Mouse (Mus musculus): ENCODE data around the gene Wdr35.
A peak's percentile ranks its signal among the peaks of the same experiment; 100 is the strongest.
"Not testable (repeated sequence)": the region's sequence is repeated elsewhere in the genome, so short reads cannot be mapped to it uniquely, and the experiment has no call there.

Wdr35 gene

DNA sequence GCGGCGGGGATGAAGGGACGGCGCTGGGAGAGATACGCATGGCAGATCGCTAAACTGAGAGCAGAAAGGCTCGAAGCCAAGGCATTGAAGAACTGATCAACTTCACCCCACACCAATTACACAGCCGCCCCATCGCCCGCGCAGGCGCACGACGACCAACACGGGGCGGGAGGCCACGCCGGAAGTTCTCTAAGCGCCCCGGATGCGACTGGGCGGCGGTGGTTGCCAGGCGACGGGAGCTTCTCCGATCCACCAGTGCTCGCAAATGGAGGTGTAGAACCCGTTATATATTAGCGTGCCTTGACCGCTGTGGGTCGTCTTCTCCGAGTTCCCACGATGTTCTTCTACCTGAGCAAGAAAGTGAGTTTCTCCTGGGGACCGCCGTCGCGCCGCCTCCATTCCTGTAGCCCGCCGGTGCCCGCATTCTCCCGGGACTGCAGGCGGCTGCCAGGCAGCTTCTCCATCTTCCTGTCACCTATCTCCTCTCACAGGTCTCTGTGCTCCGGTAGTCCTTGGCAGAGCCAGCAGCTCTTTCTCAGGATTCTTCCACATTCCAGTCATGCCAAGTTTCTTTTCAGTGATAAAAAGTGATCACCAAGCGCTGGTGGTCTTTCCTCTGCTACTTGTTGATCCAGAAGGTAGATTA lies at the start of gene Wdr35:
Gene Wdr35 (plus strand): TSS at position 73 of the 646 bp plus-strand sequence.
- DNase-seq (ENCODE audit: low read depth, low spot score): peak; percentile 55

DNA sequence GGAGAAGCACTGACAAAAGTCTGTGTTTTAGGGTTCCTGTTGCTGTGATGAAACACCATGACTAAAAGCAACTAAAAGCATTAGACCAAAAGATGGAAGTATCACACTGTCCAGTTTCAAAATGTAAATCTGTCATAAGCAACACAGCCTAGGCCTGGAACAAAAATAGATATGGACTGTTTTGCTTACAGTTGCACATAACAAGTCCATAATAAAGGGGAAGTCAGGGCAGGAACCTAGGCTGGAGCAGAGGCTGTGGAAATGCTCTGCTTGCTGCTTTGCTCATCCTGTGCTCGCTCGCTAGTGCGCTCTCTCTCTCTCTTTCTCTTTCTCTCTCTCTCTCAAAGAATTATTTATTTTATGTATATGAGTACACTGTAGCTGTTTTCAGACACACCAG lies 46.0 kb upstream of the Wdr35 start:
- DNase-seq (ENCODE audit: low read depth, low spot score): no peak

DNA sequence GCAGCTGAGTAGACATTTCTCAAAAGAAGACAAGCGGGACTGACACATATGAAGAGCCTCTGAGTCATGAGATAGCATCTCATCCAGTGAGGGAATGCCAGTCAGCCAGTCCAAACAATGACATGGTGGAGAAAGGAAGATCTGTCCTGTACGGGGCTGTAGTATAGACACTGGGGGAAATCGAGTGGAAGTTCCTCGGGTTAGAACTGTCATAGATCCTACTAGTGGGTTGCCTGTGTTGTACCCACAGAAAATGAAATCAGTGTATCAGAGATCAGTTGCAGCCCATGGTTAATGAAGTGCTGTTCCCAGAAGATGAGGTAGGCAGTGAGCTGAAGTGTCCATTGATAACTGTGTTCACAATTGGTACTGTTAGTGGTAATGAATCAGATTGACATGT lies 44.9 kb upstream of the Wdr35 start:
- no peak for DNase-seq (ENCODE audit: low read depth, low spot score)

DNA sequence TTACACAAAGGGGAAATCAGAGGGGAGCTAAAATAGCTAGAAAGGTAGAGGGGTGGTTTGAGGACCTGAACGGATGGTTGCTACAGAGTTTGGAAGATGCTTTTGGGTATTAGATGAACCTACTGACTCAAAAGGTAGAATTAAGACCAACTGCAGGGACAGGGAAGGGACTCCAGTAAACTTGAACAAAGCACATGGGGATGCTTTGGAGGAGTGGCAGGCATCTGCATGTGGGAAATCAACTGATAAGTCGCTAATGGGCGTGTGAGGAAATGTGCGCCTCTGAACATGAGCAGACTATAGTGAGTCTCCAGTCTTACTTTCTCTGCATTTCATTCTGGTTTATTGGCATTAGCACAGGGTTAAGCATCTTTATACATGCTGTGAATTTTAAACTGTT lies 42.6 kb upstream of the Wdr35 start:
- DNase-seq (ENCODE audit: low read depth, low spot score): no peak

DNA sequence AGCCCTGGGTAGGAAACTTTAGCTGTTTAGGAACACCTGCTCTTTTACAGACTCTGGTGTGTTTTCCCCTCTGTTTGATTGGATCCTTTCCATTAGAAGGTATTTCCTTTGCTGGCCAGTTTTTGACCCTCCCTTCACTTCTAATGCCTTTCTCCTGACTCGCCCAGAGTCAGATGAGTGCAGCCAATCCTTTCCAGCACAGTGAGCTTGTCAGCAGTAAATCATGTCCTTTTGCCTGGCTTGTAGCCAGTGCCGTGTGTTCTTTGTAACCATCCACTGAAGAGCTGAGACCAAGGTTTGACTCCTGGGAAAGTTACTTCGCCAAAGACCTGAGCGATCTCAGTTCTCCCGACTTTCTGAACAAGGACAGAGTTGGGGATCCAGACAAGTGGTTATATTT lies 38.3 kb upstream of the Wdr35 start:
- no peak for DNase-seq (ENCODE audit: low read depth, low spot score)

DNA sequence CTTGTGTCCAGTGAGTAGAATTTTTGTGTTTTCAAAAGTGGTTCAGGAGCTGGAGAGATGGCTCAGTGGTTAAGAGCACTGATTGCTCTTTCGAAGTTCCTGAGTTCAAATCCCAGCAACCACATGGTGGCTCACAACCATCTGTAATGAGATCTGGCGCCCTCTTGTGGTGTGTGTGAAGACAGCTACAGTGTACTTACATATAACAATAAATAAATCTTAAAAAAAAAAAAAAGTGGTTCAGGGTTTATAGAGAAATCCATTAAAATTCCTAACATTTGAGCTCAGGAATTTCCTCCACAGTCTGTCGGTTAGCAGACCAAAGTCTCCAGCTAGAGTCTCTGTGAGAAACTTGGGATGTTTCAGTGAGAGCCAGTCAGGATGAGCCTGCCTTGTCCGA lies 37.5 kb upstream of the Wdr35 start:
- not testable (repeated sequence) for DNase-seq (ENCODE audit: low read depth, low spot score)

DNA sequence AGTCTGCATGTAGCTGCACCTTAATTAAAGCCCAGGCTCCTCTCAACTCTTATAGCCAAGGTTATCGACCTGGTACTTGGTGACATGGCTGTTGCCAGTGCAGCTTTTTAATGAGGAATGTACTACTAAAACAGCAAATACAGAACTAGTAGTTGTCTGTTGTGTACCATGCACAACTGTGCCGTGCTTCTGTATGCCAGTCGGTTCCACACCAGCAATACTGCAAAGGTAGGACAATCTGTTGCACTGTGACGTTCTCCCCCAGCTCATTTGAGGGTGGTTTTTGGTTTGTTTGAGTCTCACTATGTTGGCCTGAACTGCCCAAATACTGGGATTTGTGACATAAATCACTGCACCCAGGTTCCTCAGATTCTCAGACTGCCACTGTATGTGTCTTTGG lies 34.2 kb upstream of the Wdr35 start:
- DNase-seq (ENCODE audit: low read depth, low spot score): no peak

DNA sequence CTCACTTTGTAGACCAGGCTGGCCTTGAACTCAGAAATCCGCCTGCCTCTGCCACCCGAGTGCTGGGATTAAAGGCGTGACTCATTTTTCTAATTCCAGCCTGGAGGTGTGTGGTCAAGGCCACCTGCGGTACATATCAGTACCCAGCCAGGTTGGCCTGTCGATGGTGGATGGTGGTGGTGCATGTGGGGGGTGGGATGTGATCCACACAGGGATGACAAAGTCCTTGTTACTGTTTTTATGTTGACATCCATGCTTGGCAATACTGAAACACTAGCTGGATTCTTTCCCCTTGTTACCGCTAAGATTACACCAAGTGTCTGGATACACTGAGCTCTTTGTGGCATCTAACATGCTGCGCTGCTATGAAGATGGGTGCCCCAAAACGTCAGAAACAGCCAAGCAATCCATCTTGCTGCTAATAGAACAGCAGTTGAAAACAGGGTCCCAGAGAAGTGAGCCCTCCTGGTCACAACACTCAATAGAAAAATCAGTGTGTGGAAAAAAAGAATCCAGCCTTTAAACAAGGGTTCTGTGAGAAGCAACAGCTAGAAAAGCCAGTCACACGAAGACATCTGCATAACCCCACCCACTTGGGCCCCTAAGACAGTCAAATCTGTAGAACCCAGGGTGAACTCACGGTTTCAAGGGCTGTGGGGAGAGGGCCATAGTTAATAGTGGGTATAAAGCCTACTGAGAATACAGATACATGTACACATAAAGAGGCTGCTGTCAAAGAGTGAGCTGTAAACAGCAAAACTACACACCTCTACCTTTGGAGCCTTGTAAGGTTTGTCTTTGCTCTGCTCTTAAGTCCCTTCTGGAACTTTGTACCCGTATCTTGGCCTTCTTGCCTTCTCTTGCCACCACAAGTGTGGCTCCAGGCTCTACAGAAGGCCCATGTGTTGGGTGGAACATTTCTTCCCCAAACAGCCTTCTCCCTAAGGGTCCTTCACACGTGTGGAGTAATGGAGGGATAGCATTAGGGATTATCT lies 33.4 kb upstream of the Wdr35 start:
- DNase-seq (ENCODE audit: low read depth, low spot score): no peak

DNA sequence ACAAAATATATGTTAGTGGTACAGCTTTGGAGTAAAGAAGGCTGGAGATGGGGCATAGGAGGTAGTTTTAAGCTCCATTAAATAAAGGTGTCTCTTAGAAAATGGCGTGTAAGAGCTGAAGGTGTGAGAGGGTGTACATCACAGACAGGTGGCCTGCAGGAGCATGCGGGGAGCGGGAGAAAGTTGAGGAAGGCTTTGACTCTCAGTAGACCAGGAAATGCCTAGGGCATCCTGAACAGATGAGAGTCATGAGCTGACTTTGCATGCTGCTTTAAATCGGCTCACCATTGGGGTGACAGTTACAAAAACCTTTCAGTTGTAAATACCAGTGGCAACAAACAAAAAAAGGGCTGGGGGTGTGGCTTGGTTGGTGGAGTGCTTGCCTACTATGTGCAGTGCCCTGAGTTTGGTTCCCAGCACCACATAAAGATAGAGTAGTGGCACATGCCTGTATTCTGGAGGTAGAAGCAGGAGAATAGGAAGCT lies 32.5 kb upstream of the Wdr35 start:
- DNase-seq (ENCODE audit: low read depth, low spot score): no peak

DNA sequence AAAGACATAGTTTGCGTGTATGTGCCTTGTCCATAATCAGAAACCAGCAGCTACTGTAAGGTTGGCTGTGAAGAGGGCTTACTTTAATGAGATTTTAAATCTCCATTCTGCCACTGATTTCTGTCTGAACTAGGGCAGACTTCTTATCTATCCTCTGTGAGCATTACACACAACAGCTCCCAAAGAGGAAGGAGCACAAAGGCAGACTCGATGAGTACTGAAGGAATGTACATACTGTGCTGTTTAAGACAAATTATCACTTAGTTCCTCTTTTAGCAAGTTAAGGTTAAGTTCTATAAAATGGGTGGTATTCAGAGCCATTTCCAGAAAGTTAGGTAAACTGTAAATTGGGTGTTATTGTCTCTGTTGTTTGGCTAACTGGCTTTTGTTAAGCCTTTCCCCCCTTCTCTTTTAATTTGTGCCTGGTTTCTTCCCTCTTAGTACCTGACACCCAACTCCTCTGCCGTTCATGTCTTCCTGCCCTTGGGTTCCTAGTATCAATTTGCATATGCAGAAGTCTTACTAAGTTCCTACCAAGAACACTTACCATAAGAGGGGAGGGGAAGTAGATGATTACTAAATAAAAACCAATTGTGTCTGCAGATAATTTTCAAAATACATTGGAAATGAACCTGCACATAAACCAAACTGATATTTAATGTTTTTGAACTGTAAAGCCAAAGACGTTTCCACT lies 31.8 kb upstream of the Wdr35 start:
- DNase-seq (ENCODE audit: low read depth, low spot score): no peak

DNA sequence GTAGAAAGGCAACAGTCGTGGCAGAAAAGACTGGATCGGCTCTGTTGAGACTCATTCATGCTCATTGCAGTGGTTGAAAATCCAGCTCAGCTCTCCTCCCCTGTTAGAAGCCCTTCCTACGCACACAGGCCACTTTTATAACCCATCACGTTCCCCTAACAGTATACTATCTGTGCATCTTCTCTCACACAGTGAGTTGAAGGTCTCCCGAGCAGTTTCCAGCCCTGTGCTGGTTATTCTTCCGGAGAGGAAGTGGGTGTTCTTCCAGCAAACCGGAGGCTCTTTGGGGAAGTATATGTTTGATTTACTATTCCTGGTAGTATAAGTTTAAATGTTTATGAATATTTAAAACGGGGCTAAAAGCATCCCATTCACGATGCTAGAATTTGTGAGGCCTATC lies 26.5 kb upstream of the Wdr35 start:
- DNase-seq (ENCODE audit: low read depth, low spot score): no peak

DNA sequence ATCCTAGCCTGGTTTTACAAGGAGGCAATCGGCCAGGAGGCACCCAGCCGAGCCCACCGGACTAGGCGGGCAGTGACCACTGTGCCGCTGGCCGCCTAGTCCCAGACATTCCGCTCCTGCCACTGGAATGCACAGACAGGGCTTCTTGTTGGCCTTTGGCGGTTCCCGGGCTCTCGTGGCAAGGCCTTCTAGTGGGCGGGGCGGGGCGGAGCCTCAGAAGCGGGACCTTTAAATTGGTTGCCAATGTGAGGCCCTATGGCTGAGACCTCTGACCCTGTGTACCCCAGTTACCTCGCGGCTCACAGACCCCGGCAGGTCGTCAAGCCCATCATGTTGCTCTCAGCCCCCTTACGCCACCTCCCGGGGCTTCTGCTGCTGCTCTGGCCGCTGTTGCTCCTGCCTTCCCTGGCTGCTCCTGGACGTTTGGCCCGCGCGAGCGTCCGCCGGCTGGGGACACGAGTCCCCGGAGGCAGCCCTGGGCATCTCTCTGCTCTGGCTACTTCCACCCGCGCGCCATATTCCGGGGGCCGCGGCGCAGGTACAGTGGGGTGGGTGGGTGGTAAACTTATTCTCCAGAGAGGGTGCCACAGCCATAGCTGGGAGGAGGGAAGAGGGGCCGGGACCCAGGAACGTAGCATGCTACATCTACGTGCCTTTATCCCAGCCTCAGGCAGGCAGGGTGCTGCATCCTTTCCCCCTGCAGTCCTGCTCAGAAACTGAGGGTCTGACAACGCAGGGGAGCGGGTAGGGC lies 25.8 kb upstream of the Wdr35 start, which contains the start of gene Matn3:
Gene Matn3 (plus strand): TSS at position 216 of the 751 bp plus-strand sequence.
- peak; percentile 65 for DNase-seq (ENCODE audit: low read depth, low spot score)

DNA sequence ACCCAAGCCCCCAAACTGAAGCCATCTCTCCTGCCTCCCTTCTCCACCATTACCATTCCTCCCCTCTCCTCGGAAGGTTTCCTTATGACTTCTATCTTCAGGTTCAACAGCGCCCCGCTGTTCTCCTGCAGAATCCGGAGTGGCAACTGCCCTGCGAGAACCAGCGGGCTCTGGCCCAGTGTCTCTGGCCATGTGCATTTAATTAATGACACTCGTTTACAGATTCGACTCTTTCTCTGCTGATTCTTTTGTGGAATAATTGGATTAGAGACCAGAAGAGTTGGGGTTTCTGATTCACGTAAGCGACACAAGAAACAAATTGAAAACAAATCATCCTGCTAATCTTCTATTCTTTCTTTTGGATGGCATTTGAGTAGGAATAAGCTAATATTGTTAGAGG lies 20.6 kb upstream of the Wdr35 start:
- DNase-seq (ENCODE audit: low read depth, low spot score): no peak

DNA sequence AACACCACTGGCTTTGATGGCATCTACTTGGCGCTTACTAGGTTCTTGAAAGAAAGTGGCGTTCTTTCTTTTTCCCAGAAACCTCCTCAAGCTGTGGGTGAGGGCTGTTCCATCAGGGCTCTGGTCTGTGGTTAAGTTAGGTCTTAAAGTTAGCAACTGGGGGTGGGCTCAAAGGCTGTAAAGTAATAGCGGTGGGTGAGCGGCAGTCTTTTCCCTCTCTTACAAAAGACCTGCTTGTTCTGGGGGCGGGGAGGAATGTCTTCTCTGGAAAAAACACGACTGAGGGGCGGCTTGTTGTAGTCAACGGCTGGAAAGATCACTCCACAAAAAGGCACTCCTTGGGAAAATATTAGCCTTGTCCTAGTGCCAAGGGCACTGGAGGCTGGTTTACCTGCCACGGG lies 19.5 kb upstream of the Wdr35 start:
- DNase-seq (ENCODE audit: low read depth, low spot score): no peak

DNA sequence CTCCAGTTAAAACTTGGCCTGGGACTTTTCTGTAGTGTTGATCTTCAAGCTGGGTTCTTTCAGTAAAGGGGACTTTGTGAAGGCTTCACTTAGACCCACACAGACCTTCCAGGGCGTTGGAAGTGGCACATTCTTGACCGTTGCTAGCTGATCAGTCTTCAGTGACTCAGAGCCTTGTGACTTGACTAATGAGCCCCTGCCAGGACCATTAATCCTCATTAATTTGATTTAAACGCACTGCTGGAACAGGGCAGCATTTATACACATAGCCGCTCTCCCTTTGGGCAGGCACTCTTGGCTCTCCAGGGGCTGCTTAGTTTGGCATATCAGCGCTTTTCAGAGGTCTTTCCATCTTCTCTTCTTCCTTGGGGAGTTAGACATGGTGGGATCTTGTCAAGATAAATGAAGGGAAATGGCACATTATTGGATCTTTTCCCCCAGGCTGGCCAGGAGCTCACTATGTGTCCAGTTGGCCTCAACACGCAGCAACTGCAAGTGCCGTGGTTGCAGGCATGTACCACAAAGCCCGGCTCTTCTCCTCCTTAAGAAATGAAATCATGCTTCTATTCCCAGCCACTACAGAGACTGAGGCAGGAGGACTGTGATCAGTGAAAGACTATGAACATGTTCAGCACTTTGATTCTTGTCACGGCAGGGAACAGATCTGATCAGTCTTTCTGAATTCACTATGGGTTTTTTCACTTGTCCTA lies 11.9 kb upstream of the Wdr35 start:
- no peak for DNase-seq (ENCODE audit: low read depth, low spot score)

DNA sequence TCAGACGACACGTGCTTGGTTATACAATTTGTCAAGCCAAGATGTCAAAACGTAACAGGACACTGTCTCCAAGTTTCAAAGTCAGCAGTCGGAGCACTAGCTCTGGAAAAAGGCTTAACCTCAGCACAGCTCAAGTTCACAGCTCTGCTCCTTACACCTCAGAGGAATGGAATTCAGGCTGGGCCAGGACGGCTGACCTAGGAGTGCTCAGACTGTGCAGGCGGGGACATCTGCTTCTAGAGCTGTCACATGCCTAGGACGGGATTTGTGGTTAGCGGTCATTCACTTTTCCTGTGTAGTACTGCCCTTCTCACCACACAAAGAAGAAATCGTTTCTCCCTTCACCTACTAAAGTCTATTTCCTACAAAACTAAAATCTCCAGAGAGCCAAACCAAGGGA lies 3.9 kb upstream of the Wdr35 start:
- peak; percentile 80 for DNase-seq (ENCODE audit: low read depth, low spot score)

DNA sequence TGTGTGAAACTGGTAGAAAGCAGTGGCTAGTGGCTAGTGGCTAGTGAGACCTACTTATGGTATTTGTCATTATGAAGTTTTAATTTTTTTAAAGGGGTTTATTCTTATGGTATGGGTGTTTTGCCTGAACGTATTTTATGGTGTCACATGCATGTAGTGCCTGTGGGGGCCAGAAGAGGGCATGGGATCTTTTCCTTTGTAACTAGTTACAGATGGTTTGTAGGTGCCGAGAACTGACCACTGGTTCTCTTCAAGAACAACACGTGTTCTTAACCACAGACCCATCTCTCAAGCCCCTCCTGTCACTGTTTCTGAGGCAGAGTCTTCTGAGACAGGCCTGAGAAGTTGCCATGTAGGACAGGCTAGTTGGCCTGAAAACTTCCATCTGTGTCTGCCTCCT lies 1.4 kb downstream of the Wdr35 start:
- no peak for DNase-seq (ENCODE audit: low read depth, low spot score)

DNA sequence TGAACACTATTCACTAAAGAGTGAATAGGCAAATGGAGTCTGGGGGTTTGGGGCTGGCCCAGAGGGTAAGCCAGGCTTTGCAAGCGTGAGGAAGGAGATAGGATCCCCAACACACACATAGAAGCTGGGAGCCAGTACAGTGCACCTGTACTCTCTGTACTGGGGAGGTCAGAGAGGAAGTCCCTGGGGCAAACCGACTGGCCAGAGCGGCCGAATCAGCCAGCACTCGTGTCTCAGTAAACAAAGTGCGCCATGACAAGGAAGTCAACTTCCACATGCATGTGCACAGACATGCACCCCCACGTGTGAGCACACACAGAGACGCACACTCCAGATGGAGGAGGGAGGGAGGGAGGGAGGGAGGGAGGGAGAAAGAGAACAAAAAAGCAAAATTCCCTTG lies 19.5 kb downstream of the Wdr35 start:
- no peak for DNase-seq (ENCODE audit: low read depth, low spot score)

DNA sequence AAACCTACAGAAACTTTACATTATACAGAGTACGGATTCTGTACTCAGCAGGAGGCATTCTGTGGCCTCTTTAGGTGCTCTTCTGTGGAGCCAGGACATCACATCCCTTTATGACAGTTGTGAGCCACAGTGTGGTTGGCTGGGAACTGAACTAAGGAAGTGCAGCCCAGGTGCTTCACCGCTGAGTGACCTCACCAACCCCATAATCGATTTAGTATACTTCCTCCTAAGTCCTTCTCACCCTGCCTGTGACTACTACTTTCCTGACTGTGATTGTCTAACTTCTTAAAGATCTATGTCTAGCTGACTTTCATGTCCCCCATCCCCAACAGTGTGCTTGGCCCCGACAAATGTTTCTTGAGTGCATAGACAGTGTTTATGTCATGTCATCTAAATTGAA lies 24.6 kb downstream of the Wdr35 start:
- no peak for DNase-seq (ENCODE audit: low read depth, low spot score)

DNA sequence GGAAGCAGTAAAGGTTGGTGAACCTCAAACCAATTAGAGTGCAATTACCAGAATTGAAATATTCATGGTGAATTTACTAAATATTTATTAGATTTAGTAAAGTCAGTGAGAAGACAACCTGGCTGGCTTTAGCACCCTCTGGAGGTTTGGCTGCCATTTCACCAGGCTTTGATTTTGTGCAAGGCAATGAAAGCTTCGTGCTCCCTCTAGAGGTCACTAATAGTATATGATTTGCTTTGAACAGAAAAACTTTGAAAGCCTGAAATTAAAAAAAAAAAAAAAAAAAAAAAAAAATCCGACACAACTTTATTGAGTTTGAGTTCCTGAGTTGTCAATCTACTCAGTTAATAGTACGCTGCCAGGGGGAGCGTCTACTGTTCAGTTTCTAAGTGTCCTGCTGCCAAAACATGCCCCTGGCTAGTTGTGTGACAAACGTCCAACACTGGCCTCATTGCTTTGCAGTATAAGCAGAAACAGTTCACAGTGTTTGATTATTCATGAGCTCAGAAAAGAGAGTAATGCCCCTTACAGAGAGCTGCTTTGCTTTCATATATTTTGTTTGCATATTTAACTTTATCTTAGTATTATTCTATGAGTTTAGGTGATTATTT lies 28.5 kb downstream of the Wdr35 start:
- DNase-seq (ENCODE audit: low read depth, low spot score): peak; percentile 85
